Mouse (Mus musculus) limb, embryonic 12.5 days (tissue): ENCODE measurements around the gene Cfap44. TPM values are rescaled to one million over a fixed set of nuclear protein-coding genes. Genes with fewer than 3 reads are reported as not detected.

ENCODE experiments used
- ATAC-seq: fragments of 200-750 bp; cut with Nextera tagmentation; 2 replicates; pipeline ENCODE4 v1.8.0; 2017; ENCODE audit warnings: low read depth, moderate TSS enrichment; ENCODE audit not compliant: insufficient number of reproducible peaks, insufficient read depth, low FRiP score, low TSS enrichment
- H3K27ac ChIP-seq: fragments of 300-500 bp; sonication (generic); 2 replicates; pipeline ENCODE4 v1.5.1; 2016; ENCODE audit warnings: mild to moderate bottlenecking, moderate library complexity
- H3K27me3 ChIP-seq: fragments of 300-500 bp; sonication (generic); 2 replicates; pipeline ENCODE4 v1.6.1; 2016; ENCODE audit warnings: mild to moderate bottlenecking, moderate library complexity
- H3K36me3 ChIP-seq: fragments of 300-500 bp; sonication (generic); 2 replicates; pipeline ENCODE4 v1.6.1; 2016; ENCODE audit warnings: mild to moderate bottlenecking, moderate library complexity
- H3K4me1 ChIP-seq: fragments of 300-500 bp; sonication (generic); replicated peaks from 2 replicates; pipeline ENCODE4 v1.6.1; 2016
- H3K4me2 ChIP-seq: fragments of 300-500 bp; sonication (generic); 2 replicates; pipeline ENCODE4 v1.6.1; 2016; ENCODE audit warnings: mild to moderate bottlenecking, moderate library complexity
- H3K4me3 ChIP-seq: fragments of 300-500 bp; sonication (generic); replicated peaks from 2 replicates; pipeline ENCODE4 v1.5.1; 2016; ENCODE audit warnings: mild to moderate bottlenecking
- H3K9ac ChIP-seq: fragments of 300-500 bp; sonication (generic); replicated peaks from 2 replicates; pipeline ENCODE4 v1.6.1; 2016; ENCODE audit warnings: mild to moderate bottlenecking, moderate library complexity
- H3K9me3 ChIP-seq: fragments of 300-500 bp; sonication (generic); 2 replicates; pipeline ENCODE4 v1.6.1; 2016; ENCODE audit warnings: mild to moderate bottlenecking, moderate library complexity
- WGBS: fragments of 180-500 bp; shearing (Covaris S2); methylation state at CpG from one replicate; pipeline ENCODE4 v1.1.7; 2016; 5-methylcytosine and 5-hydroxymethylcytosine counted together
- polyA plus RNA-seq: library from polyadenylated mRNA; unstranded; fragments of >200 nt; fragmentation: Nextera tagmentation; extraction: Ambion mirVana; gene quantifications from 2 replicates; pipeline ENCODE4 v1.2.1, GENCODE M21; 2016

The Cfap44 gene
- polyA plus RNA-seq, 1 experiment from 2014 or later = 0.94 TPM

- WGBS = 50% methylated on average over 28 of the region's 28 CpGs
- H3K4me2 ChIP-seq = no peak overlapping the region
- peaks cover 12% of the 10 kb centered on the region; the same call in 1 of the 2 replicates for H3K4me1 ChIP-seq
- peaks cover 49% of the 10 kb centered on the region for H3K36me3 ChIP-seq
- H3K9ac ChIP-seq = no peak overlapping the region
- H3K27ac ChIP-seq = 0 out of 2 replicates have a peak overlapping the region, but pooled peaks have one; percentile 12
- H3K4me3 ChIP-seq = no peak overlapping the region
- H3K27me3 ChIP-seq = 0 out of 2 replicates have a peak, but pooled peaks cover 3% of the 10 kb centered on the region
- no peaks in the 10 kb centered on the region for H3K9me3 ChIP-seq
- ATAC-seq = no peak
Measured at GRCm38 (mm10) chr16:44481599-44482593, 87.3 kb downstream of the Cfap44 start.

GRCm38 (mm10) chr16:44484079-44484478, 89.5 kb downstream of the Cfap44 start:
- Histone ChIP-seq H3K4me3 (no peak overlapping the region), H3K27ac (peak overlapping the region; percentile 70; the same call in 1 of the 2 replicates), H3K4me1 (peaks cover 12% of the 10 kb centered on the region; the same call in 1 of the 2 replicates), H3K4me2 (no peak overlapping the region), H3K9me3 (no peaks in the 10 kb centered on the region), H3K36me3 (peaks cover 71% of the 10 kb centered on the region), H3K9ac (no peak overlapping the region), H3K27me3 (0 out of 2 replicates have a peak, but pooled peaks cover 3% of the 10 kb centered on the region)
- WGBS = 10% methylated on average over 7 of the region's 7 CpGs
- ATAC-seq = no peak

DNA sequence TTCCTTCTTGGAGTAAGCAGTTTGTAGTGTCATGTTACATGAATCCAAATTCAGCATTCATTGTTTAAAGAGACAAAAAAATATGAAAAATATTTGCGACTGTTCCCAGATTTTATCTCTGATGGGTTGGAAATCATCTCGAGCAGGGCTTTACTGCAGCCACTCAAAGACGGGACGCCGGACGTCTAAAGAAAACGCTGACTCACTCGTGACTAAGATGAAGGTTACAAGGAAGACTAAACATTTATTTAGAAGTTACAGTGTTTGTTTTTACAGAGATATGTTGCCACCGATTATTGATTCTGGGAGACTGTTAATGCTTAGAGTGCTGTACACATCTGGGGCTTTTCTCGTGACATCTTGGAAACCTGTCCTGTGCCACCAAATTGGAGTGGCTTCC, 90.2 kb downstream of the Cfap44 start:
- Histone ChIP-seq H3K27me3 (0 out of 2 replicates have a peak, but pooled peaks cover 3% of the 10 kb centered on the region), H3K27ac (peak overlapping the region; percentile 70), H3K9ac (no peak overlapping the region), H3K4me2 (no peak overlapping the region), H3K4me3 (no peak overlapping the region), H3K9me3 (no peaks in the 10 kb centered on the region), H3K36me3 (peaks cover 78% of the 10 kb centered on the region), H3K4me1 (peaks cover 12% of the 10 kb centered on the region; the same call in 1 of the 2 replicates)
- ATAC-seq = no peak
- WGBS = 84% methylated on average over 10 of the region's 10 CpGs

- 91% methylated on average over 8 of the region's 8 CpGs for WGBS
- peaks cover 11% of the 10 kb centered on the region; the same call in 1 of the 2 replicates for H3K4me1 ChIP-seq
- H3K36me3 ChIP-seq = peaks cover 87% of the 10 kb centered on the region
- no peaks in the 10 kb centered on the region for H3K27me3 ChIP-seq
- H3K9ac ChIP-seq = no peak overlapping the region
- H3K27ac ChIP-seq = 0 out of 2 replicates have a peak overlapping the region, but pooled peaks have one; percentile 7
- no peak overlapping the region for H3K4me3 ChIP-seq
- H3K9me3 ChIP-seq = no peaks in the 10 kb centered on the region
- H3K4me2 ChIP-seq = no peak overlapping the region
- no peak for ATAC-seq
Measured at GRCm38 (mm10) chr16:44485691-44486090, 91.1 kb downstream of the Cfap44 start.

DNA sequence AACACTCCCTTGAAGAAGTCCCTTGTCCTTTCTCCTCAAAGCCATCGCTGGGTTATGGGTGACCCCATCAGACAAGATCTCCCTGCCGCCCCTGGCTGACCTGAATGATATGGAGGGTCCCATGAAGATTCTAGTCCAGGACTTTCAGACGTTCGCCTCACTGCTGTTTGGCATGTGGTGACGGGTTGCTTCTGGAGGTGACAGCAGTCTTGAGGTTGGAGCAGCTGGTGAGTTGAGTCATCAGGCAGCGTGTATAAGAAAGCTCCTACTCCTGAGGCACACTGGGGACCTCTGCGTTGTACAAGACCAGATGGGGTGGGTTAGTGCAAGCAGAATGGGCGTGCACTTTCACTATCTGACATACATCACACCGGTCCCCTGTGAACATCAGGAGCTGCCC, 92.0 kb downstream of the Cfap44 start:
- H3K36me3 ChIP-seq = peaks cover 90% of the 10 kb centered on the region
- H3K4me1 ChIP-seq = 0 out of 2 replicates have a peak, but pooled peaks cover 6% of the 10 kb centered on the region
- H3K9ac ChIP-seq = no peak overlapping the region
- H3K9me3 ChIP-seq = no peaks in the 10 kb centered on the region
- H3K4me3 ChIP-seq = no peak overlapping the region
- H3K4me2 ChIP-seq = no peak overlapping the region
- WGBS = 94% methylated on average over 9 of the region's 9 CpGs
- H3K27me3 ChIP-seq = no peaks in the 10 kb centered on the region
- ATAC-seq = no peak
- 0 out of 2 replicates have a peak overlapping the region, but pooled peaks have one; percentile 1 for H3K27ac ChIP-seq

GRCm38 (mm10) chr16:44487194-44487593, 92.6 kb downstream of the Cfap44 start:
- ATAC-seq = no peak
- H3K4me1 ChIP-seq = 0 out of 2 replicates have a peak, but pooled peaks cover 5% of the 10 kb centered on the region
- H3K27me3 ChIP-seq = no peaks in the 10 kb centered on the region
- WGBS = 92% methylated on average over 13 of the region's 13 CpGs
- peaks cover 90% of the 10 kb centered on the region for H3K36me3 ChIP-seq
- H3K9ac ChIP-seq = no peak overlapping the region
- no peak overlapping the region for H3K4me2 ChIP-seq
- H3K4me3 ChIP-seq = no peak overlapping the region
- H3K27ac ChIP-seq = no peak overlapping the region
- H3K9me3 ChIP-seq = no peaks in the 10 kb centered on the region

GRCm38 (mm10) chr16:44491051-44491450, 96.5 kb downstream of the Cfap44 start:
- Histone ChIP-seq H3K27me3 (no peaks in the 10 kb centered on the region), H3K36me3 (peaks cover 92% of the 10 kb centered on the region), H3K4me3 (no peak overlapping the region), H3K9ac (no peak overlapping the region), H3K4me2 (no peak overlapping the region), H3K4me1 (peaks cover 31% of the 10 kb centered on the region), H3K27ac (no peak overlapping the region), H3K9me3 (no peaks in the 10 kb centered on the region)
- WGBS = 93% methylated on average over 9 of the region's 9 CpGs
- ATAC-seq = no peak

GRCm38 (mm10) chr16:44492151-44492550, 97.6 kb downstream of the Cfap44 start:
- peaks cover 92% of the 10 kb centered on the region for H3K36me3 ChIP-seq
- no peaks in the 10 kb centered on the region for H3K27me3 ChIP-seq
- no peaks in the 10 kb centered on the region for H3K9me3 ChIP-seq
- H3K4me1 ChIP-seq = peaks cover 42% of the 10 kb centered on the region
- no peak for ATAC-seq
- no peak overlapping the region for H3K4me2 ChIP-seq
- WGBS = 93% methylated on average over 6 of the region's 6 CpGs
- no peak overlapping the region for H3K4me3 ChIP-seq
- H3K9ac ChIP-seq = no peak overlapping the region
- no peak overlapping the region for H3K27ac ChIP-seq

- H3K9me3 ChIP-seq = no peaks in the 10 kb centered on the region
- no peak overlapping the region for H3K9ac ChIP-seq
- no peaks in the 10 kb centered on the region for H3K27me3 ChIP-seq
- 85% methylated on average over 9 of the region's 9 CpGs for WGBS
- H3K4me3 ChIP-seq = no peak overlapping the region
- peaks cover 43% of the 10 kb centered on the region for H3K4me1 ChIP-seq
- peaks cover 92% of the 10 kb centered on the region for H3K36me3 ChIP-seq
- no peak for ATAC-seq
- no peak overlapping the region for H3K4me2 ChIP-seq
- H3K27ac ChIP-seq = no peak overlapping the region
Measured at GRCm38 (mm10) chr16:44492706-44493105, 98.1 kb downstream of the Cfap44 start.

DNA sequence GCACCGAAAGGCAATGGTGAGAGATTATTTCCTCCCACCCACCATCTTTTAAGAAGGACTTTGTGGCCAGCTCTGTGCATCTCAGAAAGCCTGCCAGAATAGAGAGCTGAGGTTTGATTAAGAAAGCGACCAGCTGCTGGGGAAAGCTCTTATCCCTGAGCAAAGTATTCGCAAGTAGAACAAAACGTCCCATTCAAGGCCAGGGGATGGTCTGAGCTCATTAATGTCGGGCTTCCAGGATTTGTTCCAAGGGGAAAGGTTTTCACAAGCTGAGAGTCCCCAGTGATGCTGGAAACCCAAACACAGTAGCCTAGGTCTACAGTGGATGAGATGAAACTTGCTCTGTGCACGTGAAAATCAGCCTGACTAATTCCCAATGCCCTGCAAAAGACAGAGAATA, 99.3 kb downstream of the Cfap44 start:
- Histone ChIP-seq H3K36me3 (peaks cover 92% of the 10 kb centered on the region), H3K4me1 (peaks cover 43% of the 10 kb centered on the region), H3K27me3 (no peaks in the 10 kb centered on the region), H3K4me3 (no peak overlapping the region), H3K9me3 (no peaks in the 10 kb centered on the region), H3K4me2 (no peak overlapping the region), H3K27ac (peak overlapping the region; percentile 90), H3K9ac (no peak overlapping the region)
- 43% methylated on average over 6 of the region's 6 CpGs for WGBS
- ATAC-seq = no peak

DNA sequence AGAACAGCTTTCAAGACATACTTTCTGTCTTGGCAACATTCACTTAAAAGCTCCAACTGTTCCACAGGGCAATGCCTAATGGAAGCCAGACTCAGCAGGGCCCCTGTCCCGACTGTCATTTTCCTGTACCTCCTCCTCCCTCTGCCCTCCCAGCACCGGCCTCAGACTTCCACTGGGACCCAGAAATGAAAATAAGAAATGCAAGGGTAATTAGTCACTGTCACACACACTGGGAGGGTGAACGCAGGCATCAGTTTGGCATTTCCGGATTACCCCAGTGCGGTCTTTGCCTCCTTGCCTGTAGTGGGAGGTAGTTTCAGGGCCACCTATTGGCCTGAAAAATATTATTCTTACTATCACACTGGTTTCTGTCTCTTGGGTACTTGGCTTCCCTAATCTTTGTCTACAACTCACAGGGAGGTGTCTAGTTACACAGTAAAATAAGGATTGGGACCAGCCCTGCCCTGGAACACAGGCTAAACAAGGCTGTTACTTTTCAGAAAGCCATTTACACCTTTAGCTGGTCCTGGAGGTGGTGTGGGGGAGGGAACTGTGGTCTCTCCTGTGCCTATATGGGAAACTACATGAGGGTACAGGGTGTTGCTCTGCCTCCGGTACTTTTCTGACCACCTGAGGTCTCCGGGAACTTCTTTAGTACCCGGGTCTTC, 100.0 kb downstream of the Cfap44 start:
- H3K36me3 ChIP-seq = peaks cover 92% of the 10 kb centered on the region
- H3K4me2 ChIP-seq = no peak overlapping the region
- ATAC-seq = peak; percentile 60
- 20% methylated on average over 8 of the region's 8 CpGs for WGBS
- no peak overlapping the region for H3K9ac ChIP-seq
- H3K27me3 ChIP-seq = no peaks in the 10 kb centered on the region
- peaks cover 43% of the 10 kb centered on the region for H3K4me1 ChIP-seq
- peak overlapping the region; percentile 90 for H3K27ac ChIP-seq
- H3K4me3 ChIP-seq = no peak overlapping the region
- H3K9me3 ChIP-seq = no peaks in the 10 kb centered on the region
